Mouse (Mus musculus) midbrain, embryonic 11.5 days (tissue): ENCODE measurements around the gene Rcor3. TPM values are rescaled to one million over a fixed set of nuclear protein-coding genes. Genes with fewer than 3 reads are reported as not detected.

Experiments used
- ATAC-seq: fragments of 200-750 bp; cut with Nextera tagmentation; 2 replicates; pipeline ENCODE4 v1.8.0; 2017; ENCODE audit warnings: moderate TSS enrichment, moderate library complexity; ENCODE audit not compliant: low FRiP score
- DNase-seq: peaks from one replicate; pipeline ENCODE4 v3.0.0; 2015; ENCODE audit warnings: low spot score; ENCODE audit errors: missing footprints
- H3K27ac ChIP-seq: fragments of 300-500 bp; sonication (generic); 2 replicates; pipeline ENCODE4 v1.5.1; 2014; ENCODE audit warnings: low read depth, low read length
- H3K27me3 ChIP-seq: fragments of 300-500 bp; sonication (generic); 2 replicates; pipeline ENCODE4 v1.6.1; 2014; ENCODE audit warnings: mild to moderate bottlenecking, low read length, moderate library complexity, mixed read lengths; ENCODE audit not compliant: control insufficient read depth, insufficient read depth
- H3K36me3 ChIP-seq: fragments of 300-500 bp; sonication (generic); 2 replicates; pipeline ENCODE4 v1.6.1; 2014; ENCODE audit warnings: mild to moderate bottlenecking, low read length, moderate library complexity, mixed read lengths; ENCODE audit not compliant: control insufficient read depth, insufficient read depth
- H3K4me1 ChIP-seq: fragments of 300-500 bp; sonication (generic); 2 replicates; pipeline ENCODE4 v1.6.1; 2014; ENCODE audit warnings: low read length; ENCODE audit not compliant: control insufficient read depth, insufficient read depth
- H3K4me2 ChIP-seq: fragments of 300-500 bp; sonication (generic); 2 replicates; pipeline ENCODE4 v1.6.1; 2014; ENCODE audit warnings: mild to moderate bottlenecking, moderate library complexity
- H3K4me3 ChIP-seq: fragments of 300-500 bp; sonication (generic); 2 replicates; pipeline ENCODE4 v1.5.1; 2014; ENCODE audit warnings: low read depth, low read length
- H3K9ac ChIP-seq: fragments of 300-500 bp; sonication (generic); 2 replicates; pipeline ENCODE4 v1.6.1; 2014; ENCODE audit warnings: low read length
- H3K9me3 ChIP-seq: fragments of 300-500 bp; sonication (generic); 2 replicates; pipeline ENCODE4 v1.6.1; 2016; ENCODE audit warnings: low read length; ENCODE audit not compliant: control insufficient read depth
- WGBS: fragments of 180-500 bp; shearing (Covaris S2); extraction: QIAGEN DNeasy Blood & Tissue Kit; methylation state at CpG from one replicate; pipeline ENCODE4 v1.1.7; 2014; 5-methylcytosine and 5-hydroxymethylcytosine counted together
- polyA plus RNA-seq: library from polyadenylated mRNA; unstranded; fragments of >200 nt; fragmentation: Nextera tagmentation; extraction: Ambion mirVana; gene quantifications from 2 replicates; pipeline ENCODE4 v1.2.1, GENCODE M21; 2014

Gene Rcor3
- polyA plus RNA-seq, 1 experiment from 2014 or later = 18.3 TPM

DNA sequence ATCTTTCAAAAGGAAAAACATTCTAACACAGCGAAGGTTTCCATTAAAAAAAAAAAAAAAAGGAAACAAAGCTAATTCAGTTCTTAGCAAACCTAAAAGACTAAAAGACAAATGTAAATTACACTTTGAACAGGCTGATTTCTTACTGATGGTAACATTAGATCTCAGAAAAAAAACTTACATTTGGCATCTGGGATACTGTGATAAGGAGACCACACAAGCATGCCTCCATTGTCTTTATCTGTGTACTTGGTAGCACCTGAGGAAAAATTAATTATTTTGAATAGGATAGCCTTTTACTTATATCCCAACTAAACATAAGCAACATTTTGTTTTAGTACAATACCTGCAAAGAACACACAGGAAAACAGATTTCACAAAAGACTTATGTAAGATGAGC is 7.7 kb downstream of the Rcor3 start:
- ATAC-seq (no peak), DNase-seq (no peak)
- WGBS = 91% methylated on average over 1 of the region's 1 CpGs
- Histone ChIP-seq H3K9ac (no peak overlapping the region), H3K9me3 (no peaks in the 10 kb centered on the region), H3K4me1 (no peaks in the 10 kb centered on the region), H3K27ac (no peak overlapping the region), H3K4me2 (no peak overlapping the region), H3K27me3 (no peaks in the 10 kb centered on the region), H3K4me3 (no peak overlapping the region), H3K36me3 (0 out of 2 replicates have a peak, but pooled peaks cover 2% of the 10 kb centered on the region)

GRCm38 (mm10) chr1:192128343-192128742 is 9.5 kb downstream of the Rcor3 start:
- DNase-seq = no peak
- H3K4me3 ChIP-seq = no peak overlapping the region
- H3K9ac ChIP-seq = no peak overlapping the region
- WGBS = 98% methylated on average over 8 of the region's 8 CpGs
- 0 out of 2 replicates have a peak, but pooled peaks cover 2% of the 10 kb centered on the region for H3K36me3 ChIP-seq
- no peak overlapping the region for H3K27ac ChIP-seq
- ATAC-seq = no peak
- H3K4me2 ChIP-seq = no peak overlapping the region
- no peaks in the 10 kb centered on the region for H3K27me3 ChIP-seq
- no peaks in the 10 kb centered on the region for H3K9me3 ChIP-seq
- no peaks in the 10 kb centered on the region for H3K4me1 ChIP-seq

DNA sequence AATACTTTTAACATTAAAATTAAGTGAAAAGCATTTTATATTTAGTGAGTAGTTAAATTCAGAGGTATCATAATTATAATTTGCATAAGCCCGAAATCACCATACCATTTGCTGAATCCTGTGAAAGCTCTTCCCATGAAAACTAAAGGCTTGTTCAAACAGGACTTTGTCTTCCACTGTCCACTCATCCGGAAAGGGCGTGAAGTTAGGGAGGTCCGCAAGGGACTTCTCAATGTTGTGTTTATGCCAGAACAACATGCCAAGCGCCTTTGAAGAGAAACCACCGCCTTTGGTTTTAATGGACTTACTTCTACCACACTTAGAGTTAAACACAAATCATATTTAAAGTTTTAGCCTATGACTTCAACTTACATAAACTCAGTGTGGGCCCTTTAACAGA is 12.1 kb downstream of the Rcor3 start:
- DNase-seq = no peak
- Histone ChIP-seq H3K27me3 (no peaks in the 10 kb centered on the region), H3K9me3 (no peaks in the 10 kb centered on the region), H3K9ac (no peak overlapping the region), H3K36me3 (0 out of 2 replicates have a peak, but pooled peaks cover 2% of the 10 kb centered on the region), H3K27ac (no peak overlapping the region), H3K4me2 (no peak overlapping the region), H3K4me3 (no peak overlapping the region), H3K4me1 (no peaks in the 10 kb centered on the region)
- 91% methylated on average over 6 of the region's 6 CpGs for WGBS
- ATAC-seq = no peak

GRCm38 (mm10) chr1:192116262-192116661 is 21.6 kb downstream of the Rcor3 start:
- no peaks in the 10 kb centered on the region for H3K27me3 ChIP-seq
- H3K27ac ChIP-seq = no peak overlapping the region
- H3K4me3 ChIP-seq = no peak overlapping the region
- no peaks in the 10 kb centered on the region for H3K4me1 ChIP-seq
- WGBS = 92% methylated on average over 6 of the region's 6 CpGs
- ATAC-seq (no peak), DNase-seq (no peak)
- H3K9ac ChIP-seq = no peak overlapping the region
- H3K4me2 ChIP-seq = no peak overlapping the region
- H3K9me3 ChIP-seq = no peaks in the 10 kb centered on the region
- H3K36me3 ChIP-seq = peaks cover 3% of the 10 kb centered on the region; the same call in 1 of the 2 replicates

GRCm38 (mm10) chr1:192115378-192115777 is 22.5 kb downstream of the Rcor3 start:
- DNase-seq = no peak
- 100% methylated on average over 1 of the region's 1 CpGs for WGBS
- Histone ChIP-seq H3K27me3 (no peaks in the 10 kb centered on the region), H3K9ac (no peak overlapping the region), H3K9me3 (no peaks in the 10 kb centered on the region), H3K4me1 (no peaks in the 10 kb centered on the region), H3K27ac (no peak overlapping the region), H3K4me3 (no peak overlapping the region), H3K4me2 (no peak overlapping the region), H3K36me3 (peaks cover 6% of the 10 kb centered on the region)
- ATAC-seq = no peak

DNA sequence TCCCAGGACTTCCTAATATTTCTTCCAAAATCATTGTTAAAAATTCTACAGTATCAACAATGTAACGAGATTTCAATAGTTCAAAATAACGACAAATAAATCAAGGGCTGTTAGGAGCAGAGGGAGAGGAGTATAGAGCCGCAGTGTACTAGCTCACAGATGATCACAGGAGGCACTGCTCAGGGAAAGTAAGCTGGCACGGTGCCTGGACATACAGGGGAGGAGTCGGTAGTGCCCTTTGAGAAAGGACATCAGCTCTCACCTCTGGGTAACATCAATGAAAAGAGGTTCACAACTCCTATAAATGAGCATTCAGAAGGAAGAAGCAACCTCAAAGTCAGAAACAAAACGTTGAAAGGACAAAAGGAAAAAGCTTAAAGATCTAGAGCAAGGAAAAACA is 28.7 kb downstream of the Rcor3 start:
- no peak overlapping the region for H3K9ac ChIP-seq
- DNase-seq = no peak
- no peaks in the 10 kb centered on the region for H3K4me1 ChIP-seq
- ATAC-seq = no peak
- no peaks in the 10 kb centered on the region for H3K9me3 ChIP-seq
- H3K4me2 ChIP-seq = no peak overlapping the region
- no peaks in the 10 kb centered on the region for H3K27me3 ChIP-seq
- 88% methylated on average over 6 of the region's 6 CpGs for WGBS
- H3K27ac ChIP-seq = no peak overlapping the region
- H3K4me3 ChIP-seq = no peak overlapping the region
- peaks cover 7% of the 10 kb centered on the region; the same call in 1 of the 2 replicates for H3K36me3 ChIP-seq

GRCm38 (mm10) chr1:192107352-192107751 is 30.5 kb downstream of the Rcor3 start:
- H3K9ac ChIP-seq = no peak overlapping the region
- H3K4me1 ChIP-seq = no peaks in the 10 kb centered on the region
- H3K27me3 ChIP-seq = no peaks in the 10 kb centered on the region
- ATAC-seq (peak; percentile 77; the same call in 1 of the 2 replicates), DNase-seq (no peak)
- peaks cover 7% of the 10 kb centered on the region; the same call in 1 of the 2 replicates for H3K36me3 ChIP-seq
- H3K27ac ChIP-seq = no peak overlapping the region
- H3K9me3 ChIP-seq = no peaks in the 10 kb centered on the region
- no peak overlapping the region for H3K4me2 ChIP-seq
- 7% methylated on average over 2 of the region's 2 CpGs for WGBS
- no peak overlapping the region for H3K4me3 ChIP-seq

DNA sequence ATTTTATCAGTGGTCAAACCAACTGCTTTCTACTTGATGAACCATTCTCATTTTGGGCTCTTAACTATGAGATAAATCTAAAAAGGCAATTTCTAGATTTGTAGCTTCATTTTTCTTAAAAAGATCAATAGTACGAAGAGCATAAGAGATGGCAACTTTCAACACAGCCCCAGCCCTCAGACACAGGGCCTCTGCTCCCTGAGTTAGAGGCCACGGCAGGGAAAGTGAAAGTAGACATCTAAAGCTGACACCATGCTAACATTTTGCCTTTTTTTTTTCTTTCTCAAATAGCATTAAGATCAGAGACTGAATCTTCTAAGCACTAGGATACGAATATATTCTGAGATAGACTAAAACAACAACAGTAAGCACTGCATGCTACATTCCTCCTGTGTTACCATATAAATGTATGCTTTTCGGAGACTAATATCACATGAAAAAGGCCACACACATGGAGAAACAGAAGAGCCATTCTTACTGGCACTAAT is 31.9 kb downstream of the Rcor3 start:
- DNase-seq (no peak), ATAC-seq (no peak)
- no peaks in the 10 kb centered on the region for H3K4me1 ChIP-seq
- 87% methylated on average over 4 of the region's 4 CpGs for WGBS
- H3K9ac ChIP-seq = no peak overlapping the region
- H3K4me3 ChIP-seq = no peak overlapping the region
- peaks cover 9% of the 10 kb centered on the region for H3K36me3 ChIP-seq
- no peaks in the 10 kb centered on the region for H3K27me3 ChIP-seq
- H3K9me3 ChIP-seq = no peaks in the 10 kb centered on the region
- H3K4me2 ChIP-seq = no peak overlapping the region
- no peak overlapping the region for H3K27ac ChIP-seq

- H3K4me1 ChIP-seq = no peaks in the 10 kb centered on the region
- peaks cover 6% of the 10 kb centered on the region; the same call in 1 of the 2 replicates for H3K36me3 ChIP-seq
- H3K4me2 ChIP-seq = no peak overlapping the region
- WGBS = 92% methylated on average over 9 of the region's 9 CpGs
- no peak overlapping the region for H3K9ac ChIP-seq
- DNase-seq (no peak), ATAC-seq (no peak)
- H3K9me3 ChIP-seq = no peaks in the 10 kb centered on the region
- H3K4me3 ChIP-seq = no peak overlapping the region
- no peak overlapping the region for H3K27ac ChIP-seq
- no peaks in the 10 kb centered on the region for H3K27me3 ChIP-seq
Observed at GRCm38 (mm10) chr1:192104021-192104420, 33.8 kb downstream of the Rcor3 start.
